Mouse (Mus musculus): ENCODE measurements around the gene Sprr3. TPM values are rescaled to one million over a fixed set of nuclear protein-coding genes. Genes with fewer than 3 reads are reported as not detected.

Sprr3 gene
- polyA plus RNA-seq, 1 experiment from 2014 or later: not detected

- H3K9me3 ChIP-seq: 0 out of 2 replicates have a peak, but pooled peaks cover 3% of the 10 kb centered on the region
- H3K27ac ChIP-seq: no peak within 1 kb of the TSS
- 93% methylated on average over 2 of the region's 2 CpGs for WGBS
- H3K27me3 ChIP-seq: no peaks in the 10 kb centered on the region
- no peak within 1 kb of the TSS for H3K9ac ChIP-seq
- ATAC-seq (ENCODE audit: low FRiP score): no peak
- no peak within 1 kb of the TSS for H3K4me2 ChIP-seq
- no peaks in the 10 kb centered on the region for H3K4me1 ChIP-seq (replicated peaks)
- no peak within 1 kb of the TSS for H3K4me3 ChIP-seq
- no peaks in the 10 kb centered on the region for H3K36me3 ChIP-seq
Observed at GRCm38 (mm10) chr3:92432282-92432681, 26.2 kb downstream of the Sprr3 start, which contains the start of gene Sprr2k. TSS of gene Sprr2k (plus strand) at chr3:92432582.

- 0 out of 2 replicates have a peak, but pooled peaks cover 3% of the 10 kb centered on the region for H3K9me3 ChIP-seq
- no peaks in the 10 kb centered on the region for H3K36me3 ChIP-seq
- ATAC-seq (ENCODE audit: low FRiP score): no peak
- no peak within 1 kb of the TSS for H3K9ac ChIP-seq
- no peaks in the 10 kb centered on the region for H3K4me1 ChIP-seq (replicated peaks)
- no peaks in the 10 kb centered on the region for H3K27me3 ChIP-seq
- no peak within 1 kb of the TSS for H3K4me2 ChIP-seq
- no peak within 1 kb of the TSS for H3K4me3 ChIP-seq
- H3K27ac ChIP-seq: no peak within 1 kb of the TSS
- 94% methylated on average over 6 of the region's 6 CpGs for WGBS
Observed at GRCm38 (mm10) chr3:92429323-92429722, 29.2 kb downstream of the Sprr3 start, which contains the start of gene Gm9774. TSS of gene Gm9774 (minus strand) at chr3:92429423.

GRCm38 (mm10) chr3:92417782-92418181, 40.7 kb downstream of the Sprr3 start, which contains the start of gene Sprr2j-ps:
TSS of gene Sprr2j-ps (plus strand) at chr3:92418082.
- Histone ChIP-seq H3K4me2 (no peak within 1 kb of the TSS), H3K9ac (no peak within 1 kb of the TSS), H3K4me1 (replicated peaks) (no peaks in the 10 kb centered on the region), H3K36me3 (no peaks in the 10 kb centered on the region), H3K27me3 (no peaks in the 10 kb centered on the region), H3K9me3 (no peaks in the 10 kb centered on the region), H3K4me3 (no peak within 1 kb of the TSS), H3K27ac (no peak within 1 kb of the TSS)
- no peak for ATAC-seq (ENCODE audit: low FRiP score)
- WGBS: 99% methylated on average over 2 of the region's 2 CpGs

- Histone ChIP-seq H3K36me3 (no peaks in the 10 kb centered on the region), H3K9me3 (no peaks in the 10 kb centered on the region), H3K4me2 (no peak within 1 kb of the TSS), H3K4me1 (replicated peaks) (no peaks in the 10 kb centered on the region), H3K27ac (no peak within 1 kb of the TSS), H3K4me3 (no peak within 1 kb of the TSS), H3K9ac (no peak within 1 kb of the TSS), H3K27me3 (no peaks in the 10 kb centered on the region)
- WGBS: 98% methylated on average over 2 of the region's 2 CpGs
- no peak for ATAC-seq (ENCODE audit: low FRiP score)
Observed at GRCm38 (mm10) chr3:92407691-92408090, 50.8 kb downstream of the Sprr3 start, which contains the start of gene Sprr2i. TSS of gene Sprr2i (plus strand) at chr3:92407991.

Other genes starting within 250 kb of the Sprr3 start
- gene Sprr2a1, start 242.9 kb downstream of the Sprr3 start, polyA plus RNA-seq (2015; fragmentation: Nextera tagmentation; extraction: Ambion mirVana): not detected in 2 replicates
- not detected in 2 replicates for gene Sprr2a2, start 242.8 kb downstream of the Sprr3 start, polyA plus RNA-seq (2015; fragmentation: Nextera tagmentation; extraction: Ambion mirVana)
- gene Sprr2a3, start 173.3 kb downstream of the Sprr3 start, polyA plus RNA-seq (2015; fragmentation: Nextera tagmentation; extraction: Ambion mirVana): not detected in 2 replicates
- 0.35 TPM in 1 of 2 replicates, not detected in the other for gene Sprr2b, start 142.1 kb downstream of the Sprr3 start, polyA plus RNA-seq (2015; fragmentation: Nextera tagmentation; extraction: Ambion mirVana)
- not detected in 2 replicates for gene Sprr2d, start 119.6 kb downstream of the Sprr3 start, polyA plus RNA-seq (2015; fragmentation: Nextera tagmentation; extraction: Ambion mirVana)
- gene Sprr2e, start 106.6 kb downstream of the Sprr3 start, polyA plus RNA-seq (2015; fragmentation: Nextera tagmentation; extraction: Ambion mirVana): not detected in 2 replicates
- gene Sprr2f, start 93.5 kb downstream of the Sprr3 start, polyA plus RNA-seq (2015; fragmentation: Nextera tagmentation; extraction: Ambion mirVana): not detected in 2 replicates
- gene Sprr2h, start 73.0 kb downstream of the Sprr3 start, polyA plus RNA-seq (2015; fragmentation: Nextera tagmentation; extraction: Ambion mirVana): not detected in 2 replicates
- gene Sprr2i, start 50.7 kb downstream of the Sprr3 start, polyA plus RNA-seq (2015; fragmentation: Nextera tagmentation; extraction: Ambion mirVana): not detected in 2 replicates
- gene Sprr2j-ps, start 40.6 kb downstream of the Sprr3 start, polyA plus RNA-seq (2015; fragmentation: Nextera tagmentation; extraction: Ambion mirVana): not detected in 2 replicates
- gene Gm9774, start 29.3 kb downstream of the Sprr3 start, polyA plus RNA-seq (2015; fragmentation: Nextera tagmentation; extraction: Ambion mirVana): 9.0 and 11.1 TPM in 2 replicates
- not detected in 2 replicates for gene Sprr2k, start 26.1 kb downstream of the Sprr3 start, polyA plus RNA-seq (2015; fragmentation: Nextera tagmentation; extraction: Ambion mirVana)
- gene Sprr1b, start 19.9 kb downstream of the Sprr3 start, polyA plus RNA-seq (2015; fragmentation: Nextera tagmentation; extraction: Ambion mirVana): not detected in 2 replicates
- gene Sprr1a, start 27.2 kb upstream of the Sprr3 start, polyA plus RNA-seq (2015; fragmentation: Nextera tagmentation; extraction: Ambion mirVana): not detected in 2 replicates
- not detected in 2 replicates for gene Sprr4, start 41.8 kb upstream of the Sprr3 start, polyA plus RNA-seq (2015; fragmentation: Nextera tagmentation; extraction: Ambion mirVana)
- gene 2310046K23Rik, start 75.8 kb upstream of the Sprr3 start, polyA plus RNA-seq (2015; fragmentation: Nextera tagmentation; extraction: Ambion mirVana): not detected in 2 replicates
- gene Ivl, start 115.0 kb upstream of the Sprr3 start, polyA plus RNA-seq (2015; fragmentation: Nextera tagmentation; extraction: Ambion mirVana): not detected in 2 replicates
- gene Smcp, start 130.3 kb upstream of the Sprr3 start, polyA plus RNA-seq (2015; fragmentation: Nextera tagmentation; extraction: Ambion mirVana): not detected in 2 replicates
- not detected in 2 replicates for gene 2210017I01Rik, start 148.8 kb upstream of the Sprr3 start, polyA plus RNA-seq (2015; fragmentation: Nextera tagmentation; extraction: Ambion mirVana)
- gene Lce6a, start 162.9 kb upstream of the Sprr3 start, polyA plus RNA-seq (2015; fragmentation: Nextera tagmentation; extraction: Ambion mirVana): not detected in 2 replicates
- not detected in 2 replicates for gene Lce1a1, start 189.6 kb upstream of the Sprr3 start, polyA plus RNA-seq (2015; fragmentation: Nextera tagmentation; extraction: Ambion mirVana)
- gene Lce1b, start 198.2 kb upstream of the Sprr3 start, polyA plus RNA-seq (2015; fragmentation: Nextera tagmentation; extraction: Ambion mirVana): not detected in 2 replicates
- gene Lce1a2, start 211.6 kb upstream of the Sprr3 start, polyA plus RNA-seq (2015; fragmentation: Nextera tagmentation; extraction: Ambion mirVana): not detected in 2 replicates
- not detected in 2 replicates for gene Lce1c, start 220.5 kb upstream of the Sprr3 start, polyA plus RNA-seq (2015; fragmentation: Nextera tagmentation; extraction: Ambion mirVana)
- gene Lce1d, start 228.5 kb upstream of the Sprr3 start, polyA plus RNA-seq (2015; fragmentation: Nextera tagmentation; extraction: Ambion mirVana): not detected in 2 replicates

Data from hindbrain, embryonic 13.5 days (tissue).